Mouse (Mus musculus) kidney, postnatal 0 days (tissue): ENCODE results near the gene Traf3ip3. TPM values are rescaled to one million over a fixed set of nuclear protein-coding genes. Genes with fewer than 3 reads are reported as not detected.

ENCODE experiments used
- ATAC-seq: fragments of 200-750 bp; cut with Nextera tagmentation; replicated peaks from 2 replicates; pipeline ENCODE4 v1.8.0; 2017; ENCODE audit warnings: low read depth, moderate number of reproducible peaks, moderate TSS enrichment, moderate library complexity; ENCODE audit not compliant: low FRiP score
- DNase-seq: peaks from one replicate; pipeline ENCODE4 v3.0.0-alpha.2; 2016; ENCODE audit warnings: low spot score
- H3K27ac ChIP-seq: fragments of 300-500 bp; sonication (generic); 2 replicates; pipeline ENCODE4 v1.5.1; 2014; ENCODE audit warnings: mild to moderate bottlenecking
- H3K27me3 ChIP-seq: fragments of 300-500 bp; sonication (generic); 2 replicates; pipeline ENCODE4 v1.6.1; 2014; ENCODE audit warnings: low read length, mixed read lengths; ENCODE audit not compliant: insufficient read depth
- H3K36me3 ChIP-seq: fragments of 300-500 bp; sonication (generic); 2 replicates; pipeline ENCODE4 v1.6.1; 2014; ENCODE audit warnings: low read length, mixed read lengths; ENCODE audit not compliant: insufficient read depth
- H3K4me1 ChIP-seq: fragments of 300-500 bp; sonication (generic); replicated peaks from 2 replicates; pipeline ENCODE4 v1.6.1; 2014; ENCODE audit warnings: antibody characterized with exemption, low read length, mixed read lengths; ENCODE audit not compliant: insufficient read depth
- H3K4me2 ChIP-seq: fragments of 300-500 bp; sonication (generic); 2 replicates; pipeline ENCODE4 v1.6.1; 2014; ENCODE audit warnings: mild to moderate bottlenecking, low read length, moderate library complexity, mixed read lengths
- H3K4me3 ChIP-seq: fragments of 300-500 bp; sonication (generic); replicated peaks from 2 replicates; pipeline ENCODE4 v1.5.1; 2014; ENCODE audit warnings: low read depth, low read length
- H3K9ac ChIP-seq: fragments of 300-500 bp; sonication (generic); 2 replicates; pipeline ENCODE4 v1.6.1; 2014; ENCODE audit warnings: low read depth, low read length
- H3K9me3 ChIP-seq: fragments of 300-500 bp; sonication (generic); replicated peaks from 2 replicates; pipeline ENCODE4 v1.6.1; 2016; ENCODE audit warnings: low read length, inconsistent platforms, mixed read lengths
- CTCF ChIP-seq: IDR thresholded peaks from 2 replicates; pipeline ENCODE4 v1.5.1; 2016; ENCODE audit warnings: antibody characterized with exemption, low read depth, mild to moderate bottlenecking, moderate library complexity
- WGBS: fragments of 180-500 bp; shearing (Covaris S2); extraction: QIAGEN DNeasy Blood & Tissue Kit; methylation state at CpG from one replicate; pipeline ENCODE4 v1.1.7; 2014; 5-methylcytosine and 5-hydroxymethylcytosine counted together
- polyA plus RNA-seq: library from polyadenylated mRNA; unstranded; fragments of >200 nt; fragmentation: Nextera tagmentation; extraction: Ambion mirVana; gene quantifications from 2 replicates; pipeline ENCODE4 v1.2.1, GENCODE M21; 2015

Traf3ip3 gene
- polyA plus RNA-seq, 1 experiment from 2014 or later: 1.4 TPM

- Histone ChIP-seq H3K4me3 (no peak overlapping the region), H3K27me3 (no peaks in the 10 kb centered on the region), H3K36me3 (no peaks in the 10 kb centered on the region), H3K4me1 (peaks cover 5% of the 10 kb centered on the region), H3K9me3 (no peaks in the 10 kb centered on the region), H3K9ac (no peak overlapping the region), H3K27ac (no peak overlapping the region), H3K4me2 (no peak overlapping the region)
- ATAC-seq (no peak), DNase-seq (no peak)
- 80% methylated on average over 1 of the region's 1 CpGs for WGBS
- no peak for TF ChIP-seq CTCF
Observed at GRCm38 (mm10) chr1:193159613-193160012, 41.9 kb downstream of the Traf3ip3 start.

- Histone ChIP-seq H3K36me3 (no peaks in the 10 kb centered on the region), H3K4me2 (no peak overlapping the region), H3K27ac (no peak overlapping the region), H3K9ac (no peak overlapping the region), H3K27me3 (no peaks in the 10 kb centered on the region), H3K4me1 (peaks cover 5% of the 10 kb centered on the region), H3K9me3 (no peaks in the 10 kb centered on the region), H3K4me3 (no peak overlapping the region)
- no peak for DNase-seq
- WGBS: 61% methylated on average over 3 of the region's 3 CpGs
- TF ChIP-seq CTCF: no peak
- ATAC-seq: no peak
Observed at GRCm38 (mm10) chr1:193159163-193159562, 42.3 kb downstream of the Traf3ip3 start.

GRCm38 (mm10) chr1:193157111-193157492 is 44.4 kb downstream of the Traf3ip3 start:
- TF ChIP-seq CTCF: no peak
- no peak overlapping the region for H3K4me3 ChIP-seq
- no peak overlapping the region for H3K4me2 ChIP-seq
- WGBS: 72% methylated on average over 8 of the region's 8 CpGs
- no peaks in the 10 kb centered on the region for H3K9me3 ChIP-seq
- no peaks in the 10 kb centered on the region for H3K27me3 ChIP-seq
- no peak overlapping the region for H3K9ac ChIP-seq
- no peaks in the 10 kb centered on the region for H3K36me3 ChIP-seq
- peaks cover 8% of the 10 kb centered on the region for H3K4me1 ChIP-seq
- DNase-seq (no peak), ATAC-seq (no peak)
- H3K27ac ChIP-seq: no peak overlapping the region

- no peak overlapping the region for H3K4me3 ChIP-seq
- no peaks in the 10 kb centered on the region for H3K36me3 ChIP-seq
- TF ChIP-seq CTCF: no peak
- no peak overlapping the region for H3K4me2 ChIP-seq
- no peak overlapping the region for H3K27ac ChIP-seq
- no peak overlapping the region for H3K9ac ChIP-seq
- no peak for ATAC-seq
- H3K4me1 ChIP-seq: peaks cover 8% of the 10 kb centered on the region
- no peaks in the 10 kb centered on the region for H3K9me3 ChIP-seq
- H3K27me3 ChIP-seq: no peaks in the 10 kb centered on the region
- WGBS: 75% methylated on average over 15 of the region's 15 CpGs
- DNase-seq: no peak
Observed at GRCm38 (mm10) chr1:193156316-193157110, 45.0 kb downstream of the Traf3ip3 start.

- DNase-seq: no peak
- Histone ChIP-seq H3K9ac (peak overlapping the region; percentile 55), H3K27me3 (no peaks in the 10 kb centered on the region), H3K4me2 (peak overlapping the region; percentile 69), H3K9me3 (no peaks in the 10 kb centered on the region), H3K27ac (peak overlapping the region; percentile 68), H3K4me3 (peak overlapping the region; percentile 49), H3K4me1 (peaks cover 3% of the 10 kb centered on the region; the same call in 1 of the 2 replicates), H3K36me3 (no peaks in the 10 kb centered on the region)
- WGBS: 12% methylated on average over 16 of the region's 16 CpGs
- no peak for ATAC-seq
- no peak for TF ChIP-seq CTCF
Observed at GRCm38 (mm10) chr1:193153561-193153960, 47.9 kb downstream of the Traf3ip3 start.

- under 1% methylated on average over 30 of the region's 30 CpGs for WGBS
- peak within 1 kb of the TSS; percentile 68 for H3K27ac ChIP-seq
- H3K27me3 ChIP-seq: no peaks in the 10 kb centered on the region
- H3K9ac ChIP-seq: peak within 1 kb of the TSS; percentile 55
- peak within 1 kb of the TSS; percentile 49 for H3K4me3 ChIP-seq
- no peaks in the 10 kb centered on the region for H3K9me3 ChIP-seq
- peak within 1 kb of the TSS; percentile 69 for H3K4me2 ChIP-seq
- peak; percentile 84 for DNase-seq
- no peak for TF ChIP-seq CTCF
- H3K36me3 ChIP-seq: no peaks in the 10 kb centered on the region
- peak; percentile 97 for ATAC-seq
- peaks cover 3% of the 10 kb centered on the region; the same call in 1 of the 2 replicates for H3K4me1 ChIP-seq
Observed at GRCm38 (mm10) chr1:193152872-193153271, 48.6 kb downstream of the Traf3ip3 start, which contains the start of gene Irf6. Gene Irf6, plus strand, starts transcription at chr1:193153111.
